Mouse (Mus musculus) left cerebral cortex, postnatal 14 days (tissue): ENCODE measurements at regions not wholly inside any gene's neighbourhood (a gene's known extent, or its start where the extent isn't known, plus 50 kb on each side); places are given as distances from the start of the nearest gene placed in this dataset.

Experiments
- DNase-seq, 2 experiments: peaks; one replicate each; pipeline ENCODE4 v3.0.0; 2021 to 2022; ENCODE audit warnings: low spot score in 2 of 2, mixed read lengths in 1 of 2
- intact Hi-C: fragments of 180-260 bp; cut with DNase I; formaldehyde crosslinking; loops from one replicate; pipeline ENCODE4 v1.15.1; 2025

DNA sequence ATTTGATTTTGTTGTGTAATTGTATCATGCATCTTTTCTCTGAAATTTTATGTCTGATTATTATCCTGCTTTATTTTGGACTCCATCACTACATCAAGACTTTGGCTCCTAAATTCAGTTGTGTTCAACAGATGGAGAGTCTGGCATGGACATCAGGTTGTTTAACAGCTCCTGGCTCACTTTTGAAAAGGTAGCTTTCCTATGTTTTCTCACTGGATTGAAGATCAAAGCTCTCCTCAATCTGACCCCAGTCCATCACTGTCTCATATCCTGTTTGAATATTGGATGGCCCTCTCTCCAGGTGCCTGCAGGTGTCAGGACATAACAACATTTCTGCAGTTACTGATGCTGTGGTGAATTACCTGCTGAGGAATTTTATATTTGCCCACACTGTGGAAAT, 265.8 kb upstream of the Cntnap2 start:
- intact Hi-C loops: no loop called here
- DNase-seq: no peak

DNA sequence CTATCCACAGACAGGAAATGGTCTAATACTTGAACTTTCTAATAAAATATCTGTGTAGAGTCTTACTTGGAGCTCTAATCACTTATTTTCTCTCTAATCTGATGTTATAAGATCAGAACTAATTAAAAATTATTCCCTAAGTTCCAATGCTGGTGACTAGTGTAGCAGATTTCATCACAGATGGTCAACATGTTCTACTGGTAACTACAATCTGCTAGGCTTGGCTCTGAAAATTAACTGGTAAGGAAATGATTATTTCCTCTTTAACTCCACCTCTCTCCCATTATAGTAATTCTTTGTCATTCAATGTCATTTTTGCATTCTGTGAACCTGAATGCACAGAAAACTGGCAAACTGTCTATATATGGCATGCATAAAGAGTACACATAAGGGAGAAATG, 243.8 kb upstream of the Cntnap2 start:
- intact Hi-C loops: no loop called here
- DNase-seq: no peak

DNA sequence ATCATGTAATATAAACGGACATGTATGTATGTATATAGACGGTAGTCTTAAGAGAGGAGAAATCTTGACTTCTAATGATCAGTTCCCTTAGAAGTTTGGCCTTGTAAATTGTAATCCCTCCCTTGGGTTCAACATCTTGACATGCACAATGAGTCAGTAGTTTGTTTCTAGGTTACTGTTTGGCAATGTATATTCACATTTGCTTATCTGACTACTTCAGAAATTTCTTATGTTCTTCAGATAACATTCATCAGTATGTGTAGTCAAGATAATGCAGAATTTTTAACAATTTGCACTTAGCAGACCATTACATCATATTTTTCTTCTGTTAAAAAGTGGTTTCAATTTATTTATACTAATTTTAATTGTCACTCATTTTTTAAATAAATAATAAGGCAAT, 215.0 kb upstream of the Cntnap2 start:
- intact Hi-C loops: no loop called here
- no peak for DNase-seq

DNA sequence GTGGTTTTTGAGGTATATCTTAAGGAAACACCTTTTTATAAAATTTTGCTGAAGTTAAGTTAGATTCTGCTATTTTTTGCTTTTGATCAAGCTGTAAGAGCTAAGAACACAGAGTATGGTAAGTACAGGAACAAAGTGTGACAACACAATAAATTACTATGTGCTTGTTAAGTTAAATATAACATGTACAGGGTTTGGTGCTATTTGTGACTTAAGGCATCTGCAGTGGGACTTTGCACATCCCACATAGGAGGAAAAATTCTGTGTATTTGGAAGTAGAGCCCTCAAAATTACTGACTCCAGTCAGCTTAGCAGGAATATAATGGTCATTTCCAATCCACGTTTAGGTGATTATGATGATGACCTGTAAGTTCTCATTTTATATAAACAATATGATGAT, 209.7 kb upstream of the Cntnap2 start:
- peak in 1 of 2 experiments; percentile 10 for DNase-seq
- intact Hi-C loops: no loop called here

DNA sequence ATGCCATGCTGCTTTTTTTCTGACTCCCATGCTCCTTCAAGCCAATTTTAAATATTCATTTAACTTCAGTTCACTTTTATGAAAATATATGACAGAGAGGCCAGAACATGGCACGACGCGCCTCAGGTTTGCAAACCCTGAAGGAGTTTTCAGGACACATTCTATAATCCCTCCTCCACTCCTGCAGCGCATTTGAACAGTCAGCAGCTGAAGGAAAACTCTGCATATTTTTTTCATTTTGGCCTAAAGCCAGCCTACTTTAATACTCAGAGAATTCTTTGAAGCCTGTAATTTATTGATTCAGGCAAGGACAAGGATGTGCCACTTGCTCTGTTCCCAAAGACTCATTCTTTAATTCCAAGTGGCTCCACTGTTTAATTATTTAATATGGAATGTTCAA, 208.3 kb upstream of the Cntnap2 start:
- intact Hi-C loops: no loop called here
- peak in 1 of 2 experiments; percentile 5 for DNase-seq

DNA sequence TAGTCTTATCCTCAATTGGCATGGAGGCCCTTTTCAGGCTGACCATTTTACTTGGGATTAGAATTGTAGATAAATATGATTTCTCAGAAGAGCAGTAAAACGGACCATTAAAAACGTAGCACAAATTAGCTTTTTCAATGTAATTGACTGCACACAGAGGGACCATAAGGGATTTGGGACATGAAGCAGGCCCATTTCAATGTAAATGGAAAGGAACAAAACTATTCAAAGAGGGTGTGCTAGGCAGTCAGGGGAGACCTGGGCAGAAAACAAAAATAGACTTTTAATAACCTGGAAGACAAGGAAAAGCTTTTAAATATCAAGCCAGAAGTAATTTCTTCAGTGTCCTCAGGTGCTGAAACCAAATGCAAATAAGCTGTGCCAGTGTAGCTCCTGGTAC, 158.9 kb upstream of the Cntnap2 start:
- intact Hi-C loops: no loop called here
- DNase-seq: no peak
